Mouse (Mus musculus) Patski (cell line): ENCODE measurements at regions not wholly inside any gene's neighbourhood (a gene's known extent, or its start where the extent isn't known, plus 50 kb on each side); places are given as distances from the start of the nearest gene placed in this dataset.

Experiments used
- ATAC-seq: fragments of 100-300 bp; one replicate; pipeline ENCODE4 v1.8.0; 2021
- CTCF ChIA-PET: fragments of 350-600 bp; sonication (Branson Sonifier 250); formaldehyde crosslinking; loops from one replicate; lab custom pipeline; 2022; ENCODE audit warnings: inconsistent platforms; lab: Charles Lee
- POLR2A ChIA-PET: fragments of 350-600 bp; sonication (Branson Sonifier 250); formaldehyde crosslinking; loops from one replicate; lab custom pipeline; 2022; ENCODE audit warnings: antibody characterized with exemption, inconsistent platforms; lab: Charles Lee
- DNase-seq: peaks from one replicate; pipeline ENCODE4 v3.0.0-alpha.2; 2011; ENCODE audit warnings: low read depth, low spot score
- H3K27me3 ChIP-seq: fragments of 371-371 bp; one replicate; pipeline ENCODE4 v1.5.1; 2021
- CTCF ChIP-seq: fragments of 100-300 bp; IDR thresholded peaks from one replicate; pipeline ENCODE4 v1.5.1; 2021
- in situ Hi-C: fragments of 300-500 bp; cut with MboI; formaldehyde crosslinking; loops from 3 replicates; pipeline ENCODE4 v1.11.1; 2018; ENCODE audit warnings: low pct_unique_long_range_greater_than_20kb, mixed read lengths

GRCm38 (mm10) chr16:65312947-65313346, 207.3 kb upstream of the Htr1f start:
- no peaks in the 10 kb centered on the region for H3K27me3 ChIP-seq
- no peak for TF ChIP-seq CTCF
- no peak for ATAC-seq
- POLR2A ChIA-PET = no interaction called here
- in situ Hi-C loops = no loop called here
- no peak for DNase-seq
- CTCF ChIA-PET = no interaction called here

GRCm38 (mm10) chr16:65315052-65315451, 205.3 kb upstream of the Pou1f1 start:
- CTCF ChIA-PET = interaction anchor here (0.6 kb wide), 1 partner anchor 11 kb away, joined by 3 read pairs; no protein-coding TSS in a partner anchor
- POLR2A ChIA-PET = no interaction called here
- no peak for TF ChIP-seq CTCF
- H3K27me3 ChIP-seq = no peaks in the 10 kb centered on the region
- no peak for ATAC-seq
- in situ Hi-C loops = no loop called here
- no peak for DNase-seq

- ChIA-PET CTCF (no interaction called here), POLR2A (no interaction called here)
- ATAC-seq (no peak), DNase-seq (no peak)
- TF ChIP-seq CTCF = no peak
- no peaks in the 10 kb centered on the region for H3K27me3 ChIP-seq
- in situ Hi-C loops = no loop called here
Measured at GRCm38 (mm10) chr16:65332412-65332811, 187.9 kb upstream of the Pou1f1 start.

- ChIA-PET CTCF (no interaction called here), POLR2A (no interaction called here)
- TF ChIP-seq CTCF = no peak
- DNase-seq (no peak), ATAC-seq (no peak)
- in situ Hi-C loops = no loop called here
- H3K27me3 ChIP-seq = no peaks in the 10 kb centered on the region
Measured at GRCm38 (mm10) chr16:65339225-65339624, 181.1 kb upstream of the Pou1f1 start.

GRCm38 (mm10) chr16:65359881-65360280, 160.4 kb upstream of the Pou1f1 start:
- TF ChIP-seq CTCF = no peak
- in situ Hi-C loops = no loop called here
- ATAC-seq = no peak
- POLR2A ChIA-PET = no interaction called here
- DNase-seq = no peak
- CTCF ChIA-PET = no interaction called here
- H3K27me3 ChIP-seq = peaks cover 4% of the 10 kb centered on the region

- in situ Hi-C loops = no loop called here
- no peak for ATAC-seq
- ChIA-PET CTCF (interaction anchor here (0.7 kb wide), 1 partner anchor 103 kb away, joined by 3 read pairs; no protein-coding TSS in a partner anchor), POLR2A (no interaction called here)
- TF ChIP-seq CTCF = no peak
- no peaks in the 10 kb centered on the region for H3K27me3 ChIP-seq
- DNase-seq = no peak
Measured at GRCm38 (mm10) chr16:65369271-65369670, 151.0 kb upstream of the Pou1f1 start.

- ATAC-seq = no peak
- no peak for DNase-seq
- ChIA-PET CTCF (no interaction called here), POLR2A (no interaction called here)
- H3K27me3 ChIP-seq = no peaks in the 10 kb centered on the region
- TF ChIP-seq CTCF = peak; percentile 53
- in situ Hi-C loops = no loop called here
Measured at GRCm38 (mm10) chr16:65370939-65371338, 149.4 kb upstream of the Pou1f1 start.

GRCm38 (mm10) chr16:65376553-65376952, 143.8 kb upstream of the Pou1f1 start:
- CTCF ChIA-PET = interaction anchor here (1.0 kb wide), 1 partner anchor 13 kb away, joined by 3 read pairs; no protein-coding TSS in a partner anchor
- no peak for TF ChIP-seq CTCF
- in situ Hi-C loops = no loop called here

GRCm38 (mm10) chr16:65378276-65378675, 142.0 kb upstream of the Pou1f1 start:
- in situ Hi-C loops = no loop called here

More at GRCm38 (mm10) chr16:65376553-65376952, 143.8 kb upstream of the Pou1f1 start:
- ATAC-seq (no peak), DNase-seq (no peak)
- H3K27me3 ChIP-seq = peaks cover 21% of the 10 kb centered on the region
- POLR2A ChIA-PET = no interaction called here

GRCm38 (mm10) chr16:65379939-65380338, 140.4 kb upstream of the Pou1f1 start:
- DNase-seq = no peak
- ChIA-PET CTCF (no interaction called here), POLR2A (no interaction called here)
- peaks cover 26% of the 10 kb centered on the region for H3K27me3 ChIP-seq
- TF ChIP-seq CTCF = no peak
- ATAC-seq = no peak
- in situ Hi-C loops = no loop called here

More at GRCm38 (mm10) chr16:65378276-65378675, 142.0 kb upstream of the Pou1f1 start:
- TF ChIP-seq CTCF = no peak
- DNase-seq (no peak), ATAC-seq (no peak)
- POLR2A ChIA-PET = no interaction called here
- peaks cover 26% of the 10 kb centered on the region for H3K27me3 ChIP-seq
- CTCF ChIA-PET = no interaction called here

- in situ Hi-C loops = no loop called here
- DNase-seq = no peak
- POLR2A ChIA-PET = no interaction called here
- TF ChIP-seq CTCF = no peak
- H3K27me3 ChIP-seq = peaks cover 20% of the 10 kb centered on the region
- CTCF ChIA-PET = no interaction called here
- ATAC-seq = no peak
Measured at GRCm38 (mm10) chr16:65403926-65404648, 116.2 kb upstream of the Pou1f1 start.
